Mouse (Mus musculus): Measurements from ENCODE around the gene Nudc.

DNA sequence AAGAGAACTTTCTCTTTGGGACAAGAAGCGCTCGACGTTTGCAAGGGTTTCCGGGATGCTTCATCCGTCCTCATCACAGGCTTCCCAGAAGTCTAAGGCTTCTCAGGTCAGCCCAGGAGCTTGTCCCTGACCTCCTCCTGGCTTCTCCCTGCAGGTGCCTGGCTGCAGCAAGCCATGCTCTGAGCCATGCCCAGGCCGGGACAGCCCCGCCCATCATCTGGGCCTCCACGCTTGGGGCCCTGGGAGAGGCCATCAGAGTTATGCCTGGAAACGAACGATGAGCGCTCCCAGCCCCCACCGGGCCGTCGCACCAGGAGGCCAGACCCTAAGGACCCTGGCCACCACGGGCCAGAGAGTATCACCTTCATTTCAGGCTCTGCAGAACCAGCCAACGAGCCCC is 18.0 kb downstream of the Nudc start:
- TF ChIP-seq MAX (IDR thresholded peaks at IDR 0.05; ENCODE audit: low read depth), result no peak
- TF ChIP-seq E2F4 (IDR thresholded peaks at IDR 0.05; ENCODE audit: insufficient read depth), result no peak
- TF ChIP-seq POLR2A (IDR thresholded peaks at IDR 0.05; ENCODE audit: insufficient read length, low read depth), result no peak
- no peak for TF ChIP-seq CEBPB (IDR thresholded peaks at IDR 0.05; ENCODE audit: insufficient read depth, poor library complexity, severe bottlenecking)

All from myocyte (in vitro differentiated cells).